Mouse (Mus musculus) adrenal gland, postnatal 36 days (tissue): ENCODE measurements at regions not wholly inside any gene's neighbourhood (a gene's known extent, or its start where the extent isn't known, plus 50 kb on each side); places are given as distances from the start of the nearest gene placed in this dataset.
A peak's percentile ranks its signal among the peaks of the same experiment; 100 is the strongest.

Experiments used
- DNase-seq, 2 experiments: peaks; one replicate each; pipeline ENCODE4 v3.0.0; 2021; ENCODE audit warnings: mixed read lengths in 1 of 2

DNA sequence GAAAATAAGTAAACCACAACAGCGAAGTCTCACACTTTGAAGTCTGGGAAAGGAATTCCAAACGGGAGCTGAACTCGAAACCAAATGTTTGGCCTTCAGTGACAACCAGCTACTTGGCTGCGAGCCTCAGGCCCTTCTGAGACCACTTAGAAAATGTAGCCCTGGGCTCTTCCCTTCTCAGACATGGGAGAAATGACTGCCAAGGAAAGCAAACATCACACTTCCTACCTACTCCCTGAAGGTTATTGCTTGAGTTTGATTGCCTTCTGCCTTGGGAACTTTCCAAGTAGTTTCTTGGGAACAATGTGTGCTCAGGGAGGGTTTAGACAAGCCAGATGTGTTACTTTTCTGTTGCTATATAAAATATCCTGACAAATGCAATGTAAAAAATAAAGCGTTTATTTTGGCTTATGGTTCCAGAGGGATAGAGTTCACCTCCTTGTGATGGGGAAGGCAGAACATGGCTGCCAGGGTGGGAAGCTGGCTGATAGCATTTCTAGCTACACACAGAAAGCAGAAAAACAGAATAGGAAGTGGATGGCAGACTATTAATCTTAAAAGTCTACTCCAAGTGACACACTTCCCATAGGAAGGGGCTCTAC, 194.8 kb upstream of the Rack1 start:
- DNase-seq, result peak; percentile 4 to 35

DNA sequence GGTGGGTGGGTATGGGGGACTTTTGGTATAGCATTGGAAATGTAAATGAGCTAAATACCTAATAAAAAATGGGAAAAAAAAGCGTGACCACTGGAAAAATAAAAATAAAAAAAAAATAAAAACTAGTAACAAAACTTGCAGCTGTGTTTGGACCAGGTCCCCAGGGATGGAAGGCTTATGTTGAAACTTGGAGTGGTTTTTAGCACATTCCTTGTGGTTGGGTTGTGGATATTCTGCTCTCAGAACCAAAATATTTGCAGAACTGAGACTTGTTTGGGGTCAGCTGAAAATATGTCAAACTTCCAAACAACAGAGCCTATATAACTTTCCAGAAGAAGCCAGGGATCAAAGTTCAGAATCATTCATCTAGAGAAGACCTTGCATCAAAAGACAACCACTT, 199.0 kb upstream of the Rack1 start:
- no peak for DNase-seq

DNA sequence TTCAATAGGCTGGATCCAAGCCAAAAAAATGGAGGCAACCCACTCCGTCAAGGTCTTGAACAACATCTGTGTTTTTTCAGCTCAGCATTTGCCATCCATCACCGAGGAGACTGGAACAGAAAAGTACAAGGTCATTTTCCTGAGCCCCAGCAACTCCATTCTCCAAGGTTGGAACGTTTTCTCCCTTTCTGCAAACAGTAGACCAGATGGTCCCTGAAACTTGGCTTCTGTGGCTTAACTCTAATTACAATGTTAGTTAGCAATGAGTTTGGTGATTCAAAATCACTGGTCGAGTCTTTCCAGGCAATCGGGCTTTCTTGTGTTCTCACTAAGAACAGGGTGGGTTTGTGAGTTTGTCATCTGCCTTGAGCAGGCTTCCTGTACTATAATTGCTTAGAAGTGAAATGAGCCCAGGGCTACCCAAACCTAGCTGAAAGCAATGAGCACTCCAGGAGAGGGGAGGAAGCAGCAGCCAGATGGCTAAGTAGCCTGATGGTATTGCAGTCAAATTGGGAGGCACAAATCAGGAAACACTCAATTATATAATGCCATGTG, 200.5 kb upstream of the Rack1 start:
- peak; percentile 30 to 53 for DNase-seq

DNA sequence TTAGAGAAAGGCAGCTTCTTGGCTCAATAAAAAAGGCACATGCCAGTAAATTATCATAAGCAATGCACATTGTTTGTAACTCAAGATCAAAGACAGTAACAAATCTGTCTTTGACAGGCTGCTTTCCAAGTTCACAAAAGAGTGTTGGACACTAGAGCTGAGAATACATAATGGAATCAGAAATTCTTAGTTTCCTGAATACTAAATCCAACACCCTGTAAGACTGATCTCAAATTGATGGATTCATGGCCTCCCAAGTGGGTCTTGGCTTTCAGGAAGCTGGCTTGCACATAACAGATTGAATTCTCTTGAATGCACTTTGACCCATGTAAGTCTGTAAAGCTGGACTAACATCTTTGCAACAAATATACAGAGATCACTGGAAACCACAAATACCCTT, 201.1 kb upstream of the Rack1 start:
- no peak for DNase-seq

DNA sequence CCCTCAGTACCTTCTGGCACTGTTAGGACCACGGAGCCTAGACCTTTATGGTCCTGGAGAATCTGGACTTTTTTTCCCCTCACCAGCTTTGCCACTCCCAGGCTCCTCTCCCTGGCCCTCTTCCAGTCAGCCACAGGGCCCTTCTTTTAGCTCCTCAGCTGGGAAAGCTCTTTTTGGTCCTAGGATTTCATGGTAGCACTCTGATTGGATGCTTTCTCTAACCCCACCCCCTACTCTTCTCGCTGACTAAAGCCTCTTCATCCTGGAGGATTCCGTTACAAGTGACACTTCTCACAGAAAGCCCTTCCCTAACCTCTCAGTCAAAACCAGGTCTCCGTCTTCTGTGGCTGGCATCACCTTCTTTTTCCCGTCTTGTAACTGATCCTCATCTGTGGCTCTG, 205.7 kb upstream of the Rack1 start:
- no peak for DNase-seq

DNA sequence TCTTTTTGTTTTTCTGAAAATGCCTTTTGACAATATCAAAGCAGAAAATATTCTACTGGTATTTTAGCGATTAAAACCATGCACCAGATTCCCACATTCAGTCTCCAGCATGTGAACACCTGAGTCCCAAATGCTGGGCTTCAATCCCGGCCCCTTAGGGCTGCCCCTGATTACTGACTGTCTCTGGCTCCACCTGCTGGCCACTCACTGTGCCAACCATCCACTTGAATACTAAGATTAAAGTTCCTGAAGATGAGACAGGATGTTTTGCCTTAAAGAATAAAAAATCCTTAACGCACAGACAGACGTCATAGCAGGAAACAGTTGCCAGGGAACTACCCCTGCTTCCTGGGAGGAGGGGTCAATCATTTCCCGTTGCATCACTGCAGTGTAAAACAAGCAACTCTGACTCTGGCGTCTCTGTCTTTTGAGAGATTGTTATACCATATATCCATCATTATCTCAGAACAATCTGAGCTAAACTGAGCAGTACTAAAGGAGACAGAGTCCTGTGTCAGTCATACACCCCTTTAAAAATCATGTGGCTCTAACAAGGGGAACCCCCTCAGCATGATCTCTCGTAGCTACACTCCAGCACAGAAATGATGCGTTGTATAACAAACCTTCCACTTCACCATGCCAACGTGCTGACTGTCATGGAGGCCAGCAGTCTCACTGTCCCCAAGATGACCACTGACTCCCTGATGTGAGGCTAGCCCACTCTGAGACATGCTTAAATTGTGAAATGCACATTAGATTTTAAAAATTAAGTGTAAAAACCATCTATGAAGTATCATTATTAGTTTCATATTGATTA, 211.1 kb upstream of the Rack1 start:
- DNase-seq, result peak; percentile 70 to 80

DNA sequence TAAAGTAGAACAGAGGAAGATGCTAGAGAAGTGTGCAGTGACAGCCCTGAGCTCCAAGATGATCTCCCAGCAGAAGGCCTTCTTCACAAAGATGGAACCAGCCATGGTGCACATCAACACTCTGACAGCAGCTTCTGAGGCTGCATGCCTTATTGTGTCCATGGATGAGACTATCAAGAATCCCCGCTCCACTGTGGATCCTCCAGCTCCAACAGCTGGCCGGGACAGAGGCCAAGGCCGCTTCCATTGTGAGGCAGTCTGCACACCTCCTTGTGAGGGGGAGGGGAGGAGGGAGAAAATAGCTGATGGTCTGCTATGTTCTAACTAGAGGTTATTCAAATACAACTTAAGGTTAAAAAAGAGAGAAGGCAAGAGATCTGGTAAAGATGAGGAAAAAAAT, 231.4 kb upstream of the Rack1 start:
- DNase-seq, result no peak

DNA sequence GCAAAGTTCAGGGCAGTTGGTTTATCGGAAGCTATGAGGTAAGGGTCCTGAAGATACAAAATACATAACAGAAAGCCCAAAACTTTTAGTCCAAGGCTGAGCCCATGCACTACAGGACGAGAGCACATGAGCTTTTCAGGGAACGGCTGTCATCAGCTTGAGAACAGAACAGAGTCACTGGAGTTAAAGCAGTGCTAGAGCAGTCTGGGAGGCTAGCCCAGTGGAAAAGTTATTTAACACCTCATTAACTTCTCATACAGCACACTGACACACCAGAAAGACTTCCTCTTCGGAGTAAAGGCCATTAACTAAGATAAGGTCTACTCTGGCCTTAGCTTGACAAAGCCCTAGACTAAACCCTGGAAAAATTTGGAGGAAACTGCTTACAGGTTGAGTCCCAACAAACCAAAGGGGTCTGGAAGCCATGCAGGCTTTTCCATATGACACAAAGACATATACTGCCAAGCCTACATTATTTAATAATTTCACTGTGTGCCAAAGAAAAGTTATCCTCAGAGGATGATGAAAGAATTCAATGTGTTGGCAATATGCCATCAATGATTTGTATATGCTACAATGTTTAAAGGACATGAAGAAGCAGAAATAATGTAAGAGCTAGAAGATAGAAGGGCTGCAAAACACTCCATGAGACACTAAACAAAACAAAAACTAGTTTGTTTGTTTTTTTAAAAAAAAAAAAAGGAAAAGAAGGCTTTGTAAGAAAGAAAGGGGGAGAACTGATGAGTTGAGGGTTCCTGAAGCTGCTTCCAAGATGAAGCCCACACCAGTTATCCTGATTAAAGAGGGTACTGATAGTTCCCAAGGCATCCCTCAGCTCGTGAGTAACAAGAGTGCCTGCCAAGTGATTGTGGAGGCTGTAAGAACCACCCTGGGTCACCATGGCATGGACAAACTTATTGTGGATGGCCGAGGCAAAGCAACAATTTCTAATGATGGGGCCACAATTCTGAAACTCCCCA, 232.3 kb upstream of the Rack1 start:
- no peak for DNase-seq

DNA sequence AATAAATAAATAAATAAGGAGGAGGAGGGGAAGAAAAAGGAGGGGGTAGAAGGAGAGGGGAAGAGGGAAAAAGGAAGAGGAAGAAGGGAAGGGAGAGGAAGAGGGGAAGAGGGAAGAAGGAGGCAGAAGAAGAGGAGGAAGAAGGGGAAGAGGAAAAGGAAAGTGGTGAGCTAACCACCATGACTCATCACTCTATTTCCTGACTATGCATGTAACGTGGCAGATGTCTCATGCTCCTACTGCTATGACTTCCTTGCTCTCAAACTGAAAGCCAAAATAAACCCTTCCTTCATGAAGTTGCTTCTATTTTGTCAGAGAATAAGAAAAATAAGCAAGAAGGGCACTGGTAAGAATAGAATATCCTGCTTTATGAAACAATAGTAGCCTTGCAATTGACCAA, 242.1 kb upstream of the Rack1 start:
- no peak for DNase-seq

DNA sequence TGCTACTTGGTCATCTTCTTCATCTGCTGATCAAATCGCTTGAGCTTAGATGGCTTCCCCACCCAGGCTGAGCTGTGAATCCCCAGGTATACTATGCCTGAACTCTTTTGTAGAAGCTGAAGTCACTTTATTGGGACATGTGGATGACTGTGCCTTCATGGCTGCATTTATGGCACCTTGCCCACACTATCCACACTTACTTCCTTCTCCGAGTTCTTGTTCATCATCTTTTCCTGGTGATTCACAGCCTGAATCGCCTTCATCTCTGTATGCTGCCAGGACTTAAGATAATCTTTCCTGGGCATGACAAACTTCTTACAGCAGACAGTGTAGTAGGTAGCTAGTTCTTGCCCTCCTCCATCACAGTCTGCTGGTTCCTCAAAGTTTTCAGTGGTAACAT, 248.1 kb upstream of the Rack1 start:
- DNase-seq, result no peak

DNA sequence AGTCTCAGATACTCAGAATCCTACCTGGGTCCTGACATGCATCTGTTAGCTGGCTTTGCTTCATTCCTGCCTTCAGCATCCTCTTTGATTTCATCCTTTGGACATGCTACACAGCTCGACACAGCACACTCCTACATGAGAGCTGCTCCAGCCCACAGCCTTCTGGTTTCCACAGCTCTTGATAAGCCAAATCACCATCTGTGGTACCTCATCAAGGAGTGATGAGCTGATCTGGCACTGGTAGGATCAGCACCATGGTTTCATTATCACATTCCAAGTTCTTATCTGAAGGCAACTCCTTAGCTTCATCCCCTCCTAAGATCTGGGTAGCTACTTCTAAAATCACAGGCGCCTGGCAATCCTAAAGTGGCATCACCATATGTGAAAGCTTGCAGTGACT, 248.9 kb upstream of the Rack1 start:
- no peak for DNase-seq

DNA sequence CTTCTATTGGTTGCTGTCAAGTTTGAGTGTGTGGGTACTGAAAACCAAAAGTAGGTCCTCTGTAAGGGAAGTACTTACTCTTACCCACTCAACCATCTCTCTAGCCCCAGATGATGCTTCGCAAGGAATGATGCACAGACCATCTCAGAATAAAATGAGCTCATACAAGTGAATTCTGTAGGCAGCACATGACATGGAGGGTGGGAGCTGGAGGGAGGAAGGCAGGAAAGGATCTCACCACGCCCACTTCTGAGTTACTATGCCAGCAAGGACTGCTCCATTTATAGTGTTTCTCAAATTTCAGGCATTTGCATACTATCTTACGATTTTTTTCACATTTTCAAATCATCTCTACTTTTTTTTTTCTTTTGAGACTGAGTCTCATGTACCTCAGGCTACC, 273.8 kb upstream of the Rack1 start:
- no peak for DNase-seq

DNA sequence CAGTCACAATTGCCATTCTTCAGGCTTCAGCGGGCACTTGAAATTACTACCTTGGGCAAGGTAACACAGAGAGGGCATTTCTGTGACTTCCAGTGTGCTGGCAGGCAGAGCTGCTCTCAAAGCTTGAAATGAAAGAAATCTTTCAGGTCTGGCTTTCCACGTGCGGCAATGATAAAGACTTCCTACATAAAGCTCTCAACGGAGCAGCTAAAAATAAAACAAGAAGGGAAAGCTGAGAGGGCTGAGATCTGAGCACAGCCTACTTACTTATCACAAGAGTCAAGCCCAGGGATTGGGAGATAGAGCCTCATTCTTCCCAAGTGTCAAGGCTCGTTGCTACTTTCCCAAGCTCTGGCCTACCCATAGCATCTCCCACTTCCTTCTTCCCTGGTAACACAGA, 274.6 kb upstream of the Rack1 start:
- DNase-seq, result no peak

DNA sequence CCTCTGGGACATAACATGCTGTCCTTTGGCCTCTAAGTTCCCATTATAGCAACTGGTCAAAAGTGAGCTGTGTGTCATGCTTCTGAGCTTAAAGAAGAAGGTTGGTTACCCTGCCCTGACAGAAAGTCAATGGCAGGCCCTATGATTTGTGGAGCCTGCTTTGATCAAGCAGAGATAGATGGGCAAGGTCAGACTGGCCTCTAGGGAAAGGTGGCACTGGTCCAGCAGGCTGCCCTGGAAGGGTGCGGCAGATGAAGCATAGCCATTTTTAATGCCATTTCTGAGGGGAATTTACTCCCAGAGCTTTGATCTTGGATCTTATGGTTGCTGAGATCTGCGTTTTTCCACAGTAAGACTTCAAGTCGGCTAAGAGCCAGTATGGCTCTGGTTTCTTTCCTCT, 293.2 kb upstream of the Rack1 start:
- DNase-seq, result peak; percentile 87 to 89

DNA sequence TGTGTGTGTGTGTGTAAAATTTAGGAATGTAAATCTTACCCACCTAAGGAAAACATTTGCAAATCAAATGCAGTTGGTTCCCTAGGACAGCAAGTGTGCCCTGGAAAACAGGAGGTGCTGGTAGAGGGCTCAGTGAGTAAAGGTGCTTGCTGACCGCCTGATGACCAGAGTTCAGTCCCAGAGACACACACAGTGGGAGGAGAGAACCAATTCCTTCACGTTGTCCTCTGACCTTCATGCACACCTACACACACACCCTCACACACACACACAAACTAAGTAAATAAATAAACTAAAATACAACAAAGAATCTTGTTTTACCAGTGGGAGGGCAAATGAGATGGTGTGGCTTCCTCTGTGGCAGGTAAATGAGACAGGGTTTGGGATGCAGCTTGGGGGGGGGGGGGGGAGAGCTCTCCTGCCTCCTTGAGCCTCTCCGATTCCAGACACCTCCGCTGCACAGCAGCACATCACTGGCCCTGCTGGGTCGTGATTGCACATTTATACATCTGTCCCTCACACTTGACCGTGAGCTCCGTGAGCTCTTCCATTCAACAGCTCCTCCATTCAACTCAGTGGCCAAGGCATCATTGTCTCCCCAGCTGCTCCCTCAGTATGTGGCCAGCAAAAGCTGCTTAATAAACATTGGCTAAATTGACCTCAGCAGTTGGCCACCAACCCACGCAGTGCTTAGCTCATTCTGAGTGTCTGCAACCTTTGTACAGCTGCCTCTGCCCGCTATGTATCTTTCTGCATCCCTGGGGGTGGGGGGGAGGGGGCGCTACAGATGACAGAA, 297.9 kb upstream of the Rack1 start:
- DNase-seq, result no peak

DNA sequence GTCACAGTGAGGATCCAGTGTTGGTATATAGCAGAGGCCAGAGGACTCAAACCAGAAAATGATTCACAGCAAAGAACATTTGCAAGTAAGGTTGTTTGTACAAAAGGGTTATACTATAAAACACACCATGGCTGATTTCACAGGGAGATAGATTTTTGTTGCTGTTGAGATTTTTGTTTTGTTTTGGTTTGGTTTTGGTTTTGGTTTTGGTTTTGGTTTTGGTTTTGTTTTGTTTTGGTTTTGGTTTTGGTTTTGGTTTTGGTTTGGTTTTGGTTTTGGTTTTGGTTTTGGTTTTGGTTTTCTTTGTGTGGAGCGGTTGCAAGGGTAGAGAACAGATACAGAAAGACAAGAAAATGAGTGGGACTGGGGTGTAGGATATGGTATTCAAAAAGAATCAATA, 301.1 kb upstream of the Rack1 start:
- DNase-seq, result no peak

DNA sequence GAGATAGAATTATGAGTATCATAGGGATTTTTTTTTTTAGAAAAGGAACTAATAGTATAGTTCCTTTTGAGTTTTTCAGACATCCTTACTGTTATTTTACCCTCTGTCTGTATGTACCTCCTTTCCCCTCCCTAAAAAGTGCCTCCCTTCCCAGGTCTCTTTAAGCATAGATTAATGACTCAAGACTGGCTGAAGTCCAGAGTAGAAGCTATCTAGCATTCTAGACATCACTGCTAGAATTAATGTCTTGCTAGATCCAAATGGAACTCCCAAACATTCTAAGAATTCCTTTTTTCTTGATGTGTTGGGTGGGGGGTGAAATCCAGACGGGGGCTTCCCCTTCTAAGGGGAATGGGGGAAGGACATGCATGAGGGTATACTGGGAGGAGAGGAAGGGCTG, 311.8 kb upstream of the Rack1 start:
- no peak for DNase-seq

DNA sequence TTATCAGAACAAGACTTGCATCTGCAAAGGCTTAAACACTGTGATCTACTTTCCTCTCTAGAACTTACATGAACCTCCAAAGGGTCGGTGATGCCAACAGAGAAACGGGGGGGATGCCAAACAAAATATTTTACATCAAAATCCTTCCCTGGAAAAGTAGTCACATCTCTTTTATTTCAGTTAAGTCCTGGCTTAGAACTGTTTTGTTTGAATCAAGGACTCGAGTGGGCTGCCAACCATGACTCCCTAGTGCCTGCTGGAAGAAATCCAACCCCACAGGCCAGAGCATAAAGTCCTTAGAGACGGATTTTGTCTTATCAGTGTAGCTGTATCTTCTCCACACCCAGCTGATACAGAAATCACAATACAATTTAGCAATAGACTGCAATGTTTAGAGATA, 336.1 kb upstream of the Rack1 start:
- DNase-seq, result peak in 1 of 2 experiments; percentile 22

DNA sequence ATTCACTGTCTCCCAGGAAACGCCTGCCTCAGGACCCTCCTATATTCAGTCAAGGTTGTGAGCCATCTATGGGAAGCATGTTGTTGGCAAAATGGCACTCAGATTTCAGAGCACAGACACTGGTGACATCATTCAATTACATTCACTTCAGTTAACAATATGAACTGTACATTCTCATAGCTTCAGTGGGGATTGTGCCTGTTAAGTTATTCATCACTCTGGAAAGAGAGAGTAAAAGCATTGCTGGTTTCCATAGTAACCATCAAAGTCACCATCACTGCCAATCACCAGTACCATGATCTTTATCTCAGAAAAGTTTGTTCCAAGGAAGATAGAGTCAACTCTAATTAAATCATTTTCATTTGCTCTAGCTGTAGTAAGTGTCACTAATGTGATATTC, 350.2 kb upstream of the Rack1 start:
- DNase-seq, result no peak

DNA sequence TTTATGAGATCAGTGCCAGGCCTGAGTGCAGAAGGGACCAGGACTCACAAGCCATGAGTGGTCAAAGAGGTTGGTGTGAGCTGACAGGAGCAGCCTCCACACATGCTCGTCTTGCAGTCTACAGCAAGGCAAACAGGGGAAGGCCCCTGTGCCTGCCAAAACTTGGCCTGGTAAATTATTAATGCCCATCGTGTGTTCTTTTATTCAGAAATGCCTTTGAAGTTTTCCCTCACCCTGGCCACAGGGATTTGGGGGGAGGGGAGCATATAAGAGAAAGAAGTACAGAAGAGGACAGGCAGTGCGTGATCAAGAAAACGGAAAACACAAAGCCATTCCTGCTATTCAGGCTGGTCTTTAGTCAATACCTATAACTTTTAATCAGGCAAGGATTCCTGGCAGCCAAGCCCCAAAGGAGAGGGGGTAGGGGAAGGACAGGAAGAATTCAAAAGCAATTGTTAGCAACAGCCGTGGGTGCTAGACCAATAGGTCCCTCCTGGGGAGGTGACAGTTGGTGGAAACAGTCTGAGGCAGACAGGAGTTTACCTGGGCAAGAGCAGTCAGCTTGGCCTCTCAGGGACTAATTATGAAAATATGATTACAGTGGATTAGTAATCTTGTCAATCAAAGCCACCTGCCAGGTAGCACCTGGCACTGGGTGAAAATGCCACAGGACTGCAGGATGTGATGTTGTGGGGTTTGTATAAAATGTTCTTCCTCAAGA, 357.4 kb upstream of the Rack1 start:
- peak in 1 of 2 experiments; percentile 10 for DNase-seq

DNA sequence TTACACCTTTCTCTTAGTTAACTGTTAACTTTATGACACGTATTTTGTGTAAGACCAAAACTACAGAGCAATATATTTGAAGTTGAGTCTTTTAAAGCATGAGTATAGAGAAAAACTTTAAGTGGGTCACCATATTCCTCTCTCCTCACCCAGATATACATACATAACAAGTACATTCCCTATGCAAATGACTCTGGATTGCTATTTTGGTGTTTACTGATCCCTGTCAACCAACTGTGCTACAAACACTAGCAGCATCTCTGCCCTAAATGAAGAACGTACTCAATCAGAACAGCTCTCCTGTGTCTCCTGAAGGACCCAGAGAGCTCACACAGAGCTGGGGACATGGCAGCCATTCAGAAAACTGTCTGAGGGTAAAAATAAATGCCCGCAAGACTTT, 363.4 kb upstream of the Rack1 start:
- DNase-seq, result no peak
